Mouse (Mus musculus) layer of hippocampus, adult 2 months (tissue): ENCODE data around the gene Ppan. TPM values are rescaled to one million over a fixed set of nuclear protein-coding genes. Genes with fewer than 3 reads are reported as not detected.
A peak's percentile ranks its signal among the peaks of the same experiment; 100 is the strongest.

Experiments used
- DNase-seq, 2 experiments: peaks; one replicate each; pipeline ENCODE4 v3.0.0; 2022; ENCODE audit warnings: low spot score in 2 of 2
- H3K27ac ChIP-seq: fragments of 200-600 bp; 2 replicates; pipeline ENCODE4 v1.8.1; 2022
- H3K4me3 ChIP-seq: fragments of 200-600 bp; 2 replicates; pipeline ENCODE4 v1.8.1; 2022; ENCODE audit warnings: mild to moderate bottlenecking
- CTCF ChIP-seq: fragments of 200-600 bp; conservative IDR thresholded peaks from 2 replicates; pipeline ENCODE4 v1.8.1; 2022; ENCODE audit warnings: antibody characterized with exemption, mild to moderate bottlenecking, moderate library complexity
- total RNA-seq, 2 experiments: library from RNA; stranded (reverse); gene quantifications; 2 replicates each; pipeline ENCODE4 v1.2.3; 2021

The Ppan gene
- total RNA-seq, 2 experiments from 2014 or later = 27.5 to 27.6 TPM

- TF ChIP-seq CTCF = no peak
- Histone ChIP-seq H3K4me3 (no peak overlapping the region), H3K27ac (peak overlapping the region; percentile 98; the same call in 1 of the 2 replicates)
- DNase-seq = no peak
Measured at GRCm38 (mm10) chr9:20887191-20887590, 784 bp upstream of the Ppan start.

GRCm38 (mm10) chr9:20888386-20888765 lies 401 bp downstream of the Ppan start:
- Histone ChIP-seq H3K27ac (peak overlapping the region; percentile 98), H3K4me3 (peak overlapping the region; percentile 93)
- DNase-seq = no peak
- no peak for TF ChIP-seq CTCF

GRCm38 (mm10) chr9:20889185-20890141 lies 1.5 kb downstream of the Ppan start:
- no peak overlapping the region for H3K27ac ChIP-seq
- no peak for DNase-seq
- no peak overlapping the region for H3K4me3 ChIP-seq
- no peak for TF ChIP-seq CTCF

- H3K27ac ChIP-seq = no peak overlapping the region
- no peak for TF ChIP-seq CTCF
- DNase-seq = no peak
- no peak overlapping the region for H3K4me3 ChIP-seq
Measured at GRCm38 (mm10) chr9:20890411-20890810, 2.4 kb downstream of the Ppan start.

GRCm38 (mm10) chr9:20891339-20892103 lies 3.5 kb downstream of the Ppan start:
- DNase-seq = no peak
- no peak overlapping the region for H3K27ac ChIP-seq
- H3K4me3 ChIP-seq = no peak overlapping the region
- no peak for TF ChIP-seq CTCF

DNA sequence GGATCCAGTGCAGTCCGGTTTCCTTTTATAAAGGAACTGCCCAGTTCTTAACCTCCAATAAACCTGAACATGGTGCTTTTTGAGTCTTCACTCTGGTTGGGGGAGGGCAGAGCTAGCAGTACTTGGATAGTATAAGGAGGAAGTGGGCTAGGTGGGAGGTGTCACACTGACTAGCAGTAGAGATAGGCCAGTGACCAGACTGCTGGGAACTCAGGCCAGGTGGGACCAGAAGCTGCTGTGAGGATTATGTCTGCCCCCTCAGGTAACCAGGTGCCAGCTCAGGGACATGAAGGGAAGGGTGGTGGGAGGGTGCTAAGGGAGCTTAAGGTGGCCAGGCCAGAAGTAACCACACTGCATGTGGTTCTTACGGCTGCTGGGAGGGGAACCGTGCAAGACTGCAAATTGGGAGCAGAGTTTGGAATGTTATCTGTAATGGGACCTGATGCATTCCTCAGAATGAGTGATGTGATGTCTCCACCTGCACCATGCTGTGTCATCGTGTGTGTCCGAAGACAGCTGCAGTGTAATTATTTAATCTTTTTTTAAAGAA lies 4.2 kb downstream of the Ppan start:
- H3K4me3 ChIP-seq = no peak overlapping the region
- TF ChIP-seq CTCF = no peak
- no peak for DNase-seq
- no peak overlapping the region for H3K27ac ChIP-seq

DNA sequence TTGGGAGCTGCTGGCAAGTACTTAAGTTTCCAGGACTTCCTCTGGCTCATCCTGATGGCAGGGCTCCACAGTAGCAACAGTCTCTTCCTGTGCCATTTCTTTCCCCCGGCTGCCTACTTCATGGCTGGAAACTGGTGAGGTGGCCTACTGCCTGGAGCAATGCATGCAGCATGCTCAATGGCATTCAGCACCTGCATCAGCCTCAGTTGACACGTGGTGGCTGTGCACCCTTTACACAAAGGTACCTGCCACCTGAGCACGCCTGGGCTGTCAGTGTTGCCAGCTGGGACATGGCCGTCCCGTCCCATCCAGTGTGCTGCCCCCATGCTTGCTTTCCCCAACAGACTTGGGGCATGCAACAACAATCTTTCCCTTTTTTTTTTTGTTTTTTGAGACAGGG lies 5.1 kb downstream of the Ppan start:
- DNase-seq = no peak
- TF ChIP-seq CTCF = no peak
- H3K4me3 ChIP-seq = no peak overlapping the region
- no peak overlapping the region for H3K27ac ChIP-seq

DNA sequence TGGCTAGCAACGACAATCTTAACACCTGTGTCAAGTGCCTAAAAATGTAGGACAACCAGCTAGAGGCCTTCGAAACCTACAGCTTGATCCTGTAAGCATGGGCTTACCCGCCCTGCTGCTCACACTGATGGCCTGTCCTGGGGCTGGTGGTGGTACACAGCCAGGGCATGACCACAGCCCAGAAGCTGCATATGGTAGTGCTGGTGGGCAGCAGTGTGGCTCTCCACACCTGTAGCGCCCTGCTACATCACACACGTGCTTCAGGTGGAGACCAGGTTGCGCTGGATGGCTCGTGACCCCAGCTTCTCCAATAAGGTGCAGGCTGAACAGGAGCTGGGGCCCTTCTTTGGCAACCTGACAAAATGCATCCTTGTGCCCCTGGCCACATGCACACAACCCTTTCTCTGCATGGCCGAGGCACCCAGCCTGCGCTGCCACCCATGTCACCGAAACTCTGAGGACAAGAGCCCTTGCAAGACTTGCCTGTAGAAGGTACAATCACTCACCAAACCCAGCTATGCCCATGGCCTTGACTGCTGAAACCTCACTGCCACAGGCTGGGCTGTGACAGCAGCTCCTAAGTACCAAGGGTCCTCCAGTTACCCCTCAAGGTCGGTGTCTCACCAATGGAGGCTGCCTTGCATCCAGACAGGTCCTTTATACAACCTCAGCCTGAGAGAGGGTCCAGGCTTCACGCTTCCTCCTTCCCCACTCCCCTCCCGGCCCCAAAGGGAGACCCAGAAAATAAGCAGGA lies 5.8 kb downstream of the Ppan start:
- no peak for TF ChIP-seq CTCF
- no peak overlapping the region for H3K4me3 ChIP-seq
- no peak for DNase-seq
- H3K27ac ChIP-seq = no peak overlapping the region

- TF ChIP-seq CTCF = no peak
- DNase-seq = no peak
- H3K27ac ChIP-seq = no peak overlapping the region
- H3K4me3 ChIP-seq = no peak overlapping the region
Measured at GRCm38 (mm10) chr9:20894629-20895028, 6.7 kb downstream of the Ppan start.

DNA sequence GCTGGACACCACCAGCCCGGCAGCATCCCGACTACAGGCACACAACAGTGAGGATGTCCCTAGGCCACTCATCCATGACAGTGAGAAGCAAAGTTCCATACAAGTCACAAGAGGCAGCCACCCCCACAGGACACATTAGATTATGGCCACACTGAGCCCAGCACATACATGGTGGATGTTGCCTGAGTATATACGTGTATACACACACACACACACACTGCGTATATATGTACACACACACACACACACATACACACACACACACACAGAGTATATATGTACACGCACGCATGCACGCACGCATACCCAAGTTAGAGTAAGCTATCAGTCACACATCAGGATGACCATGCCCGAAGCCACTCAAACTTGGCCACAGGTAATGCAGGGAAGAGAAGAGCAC lies 7.4 kb downstream of the Ppan start:
- no peak for DNase-seq
- no peak overlapping the region for H3K4me3 ChIP-seq
- no peak overlapping the region for H3K27ac ChIP-seq
- no peak for TF ChIP-seq CTCF

DNA sequence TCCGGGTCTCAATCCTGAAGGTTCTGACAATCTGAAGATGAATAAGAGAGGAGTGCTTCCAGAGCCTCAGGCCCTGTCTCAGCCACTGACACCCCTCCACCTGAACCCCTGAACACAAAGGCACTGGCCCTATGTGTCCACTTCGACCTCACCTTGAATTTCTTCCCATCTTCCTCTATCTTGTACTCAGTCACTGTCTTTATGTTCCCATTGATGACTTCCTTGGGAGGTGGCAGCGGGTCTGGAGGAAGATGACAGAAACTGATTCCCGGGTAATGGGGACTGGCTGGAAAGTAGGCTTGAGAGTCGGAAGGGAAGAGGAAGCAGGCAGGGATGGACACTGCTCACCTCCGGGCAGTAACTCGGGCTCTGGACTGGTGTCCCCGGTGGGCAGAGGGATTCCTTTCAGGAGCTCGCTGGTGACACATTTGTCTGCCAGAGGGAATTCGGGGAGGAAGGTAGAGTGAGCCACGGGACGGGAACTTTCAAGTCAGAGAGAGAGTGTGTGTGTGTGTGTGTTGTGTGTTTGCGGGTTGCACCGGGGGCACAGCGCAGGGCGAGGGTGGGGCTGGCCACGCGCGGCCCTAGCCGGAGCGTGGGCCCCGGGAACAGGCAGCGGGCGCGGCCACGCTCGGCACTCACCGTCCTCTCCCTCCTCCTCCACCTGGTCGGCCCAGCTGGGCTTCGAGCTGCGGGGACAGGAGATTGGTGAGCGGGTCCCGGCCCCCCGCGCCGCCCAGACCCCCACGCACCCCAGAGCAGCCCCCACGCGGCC lies 9.9 kb downstream of the Ppan start:
- peak overlapping the region; percentile 89 for H3K4me3 ChIP-seq
- no peak for DNase-seq
- peak overlapping the region; percentile 85 for H3K27ac ChIP-seq
- TF ChIP-seq CTCF = no peak

DNA sequence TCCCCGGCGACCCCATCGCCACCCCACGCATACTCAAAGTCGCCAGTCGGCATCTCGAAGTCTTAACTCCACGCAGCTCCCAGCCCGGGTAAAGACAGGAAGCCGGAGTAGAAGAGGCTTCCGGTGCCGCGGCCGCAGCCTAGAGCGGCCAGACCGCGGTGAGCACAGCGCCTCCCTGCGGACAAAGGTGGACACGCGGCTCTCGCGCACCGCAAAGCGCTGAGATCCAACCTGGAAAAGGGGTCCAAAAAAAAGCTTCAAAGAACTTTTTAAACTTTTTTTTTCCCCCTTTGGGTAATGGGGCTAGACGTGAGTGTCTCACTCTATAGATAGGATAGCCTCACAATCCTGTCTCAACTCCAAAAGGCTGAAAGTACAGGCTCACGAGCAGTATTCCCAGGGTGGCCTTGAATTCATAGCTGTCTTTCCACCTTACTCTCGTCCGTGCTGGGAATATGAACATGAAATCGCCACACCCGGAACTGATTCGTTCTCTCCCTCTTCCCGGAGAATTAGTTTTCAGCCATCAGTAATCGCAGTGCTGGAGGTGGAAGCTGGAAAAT lies 10.6 kb downstream of the Ppan start, which contains the start of gene Eif3g:
TSS of gene Eif3g (minus strand) at position 113 of the 563 bp plus-strand sequence.
- peak within 1 kb of the TSS; percentile 85 for H3K27ac ChIP-seq
- peak; percentile 96 for TF ChIP-seq CTCF

More for the DNA sequence above, 10.6 kb downstream of the Ppan start, which contains the start of gene Eif3g:
- peak within 1 kb of the TSS; percentile 89 for H3K4me3 ChIP-seq
- peak; percentile 78 to 87 for DNase-seq
